Mouse (Mus musculus): Measurements from ENCODE around the gene Gm42742. TPM values are rescaled to one million over a fixed set of nuclear protein-coding genes. Genes with fewer than 3 reads are reported as not detected.

Gene Gm42742
- polyA plus RNA-seq, 1 experiment, result 22.1 TPM

DNA sequence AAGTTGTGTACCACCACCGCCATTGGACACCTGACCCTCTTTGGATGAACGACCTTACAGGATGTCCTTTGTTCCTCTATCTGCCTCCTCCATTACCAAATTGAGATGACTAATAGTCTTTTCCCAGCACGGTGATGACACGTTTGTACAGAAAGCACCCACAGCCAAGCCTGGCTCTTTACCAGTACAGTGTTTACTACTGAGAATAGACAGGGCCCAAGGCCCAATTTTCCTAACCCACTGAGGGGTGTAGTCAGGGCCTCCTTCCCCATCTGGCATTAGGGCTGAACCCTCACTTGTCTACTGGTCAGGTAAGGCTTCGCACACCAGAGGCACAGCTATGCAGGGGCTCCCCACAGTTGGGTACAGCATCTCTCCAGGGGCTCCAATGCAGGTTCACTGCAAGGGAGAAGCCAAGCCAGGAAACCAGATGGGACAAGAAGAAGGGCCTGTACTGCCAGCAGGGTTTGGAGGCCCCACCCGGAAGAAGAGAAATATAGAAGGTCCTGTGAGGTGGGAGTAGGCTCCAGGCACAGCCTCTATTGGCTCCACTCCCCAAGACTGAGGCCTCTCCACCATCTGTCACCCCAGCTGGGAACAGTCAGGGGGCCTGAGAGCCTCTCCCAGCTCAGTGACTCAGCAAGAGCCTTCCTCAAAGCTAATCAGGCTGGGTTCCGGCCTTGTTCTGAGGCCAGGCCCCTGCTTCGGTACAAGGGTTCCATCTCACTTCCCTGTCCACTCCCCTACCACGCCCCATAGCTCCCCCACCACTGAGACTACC is 12.5 kb downstream of the Gm42742 start:
- 18% methylated on average over 9 of the region's 9 CpGs for WGBS
- peak; percentile 91 for DNase-seq (ENCODE audit: low read depth, low spot score)

DNA sequence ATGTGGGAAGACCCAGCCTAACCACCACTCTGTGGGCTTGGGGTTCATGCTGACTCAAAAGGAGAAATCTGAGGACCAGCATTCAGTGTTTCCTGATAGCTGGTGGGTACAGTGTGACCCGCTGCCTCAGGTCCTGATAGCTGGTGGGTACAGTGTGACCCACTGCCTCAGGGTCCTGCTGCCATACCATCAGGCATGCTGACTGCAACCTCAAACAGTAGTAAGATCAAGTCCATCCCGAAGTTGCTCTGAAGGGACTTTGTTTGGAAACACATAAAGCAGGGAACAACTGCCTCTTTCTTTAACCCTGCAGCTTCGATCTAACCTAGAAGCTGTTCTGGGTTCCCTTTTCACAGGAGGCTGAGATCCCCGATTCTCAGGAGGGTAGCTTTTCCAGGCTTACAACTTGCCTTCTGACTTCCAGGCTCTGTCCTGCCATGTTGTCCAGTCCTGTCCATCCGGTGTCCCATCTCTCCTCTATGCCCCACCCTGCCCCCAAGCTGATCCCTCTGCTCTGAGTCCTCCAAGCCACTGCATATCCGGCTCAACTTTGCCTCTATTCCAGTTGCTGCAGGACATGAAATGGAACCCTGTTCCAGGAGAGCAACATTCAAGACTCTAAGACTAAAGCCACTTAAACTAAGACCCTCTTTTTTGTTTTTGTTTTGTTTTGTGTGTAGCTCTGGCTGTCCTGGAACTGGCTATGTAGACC is 13.4 kb downstream of the Gm42742 start:
- 66% methylated on average over 6 of the region's 6 CpGs for WGBS
- no peak for DNase-seq (ENCODE audit: low read depth, low spot score)

DNA sequence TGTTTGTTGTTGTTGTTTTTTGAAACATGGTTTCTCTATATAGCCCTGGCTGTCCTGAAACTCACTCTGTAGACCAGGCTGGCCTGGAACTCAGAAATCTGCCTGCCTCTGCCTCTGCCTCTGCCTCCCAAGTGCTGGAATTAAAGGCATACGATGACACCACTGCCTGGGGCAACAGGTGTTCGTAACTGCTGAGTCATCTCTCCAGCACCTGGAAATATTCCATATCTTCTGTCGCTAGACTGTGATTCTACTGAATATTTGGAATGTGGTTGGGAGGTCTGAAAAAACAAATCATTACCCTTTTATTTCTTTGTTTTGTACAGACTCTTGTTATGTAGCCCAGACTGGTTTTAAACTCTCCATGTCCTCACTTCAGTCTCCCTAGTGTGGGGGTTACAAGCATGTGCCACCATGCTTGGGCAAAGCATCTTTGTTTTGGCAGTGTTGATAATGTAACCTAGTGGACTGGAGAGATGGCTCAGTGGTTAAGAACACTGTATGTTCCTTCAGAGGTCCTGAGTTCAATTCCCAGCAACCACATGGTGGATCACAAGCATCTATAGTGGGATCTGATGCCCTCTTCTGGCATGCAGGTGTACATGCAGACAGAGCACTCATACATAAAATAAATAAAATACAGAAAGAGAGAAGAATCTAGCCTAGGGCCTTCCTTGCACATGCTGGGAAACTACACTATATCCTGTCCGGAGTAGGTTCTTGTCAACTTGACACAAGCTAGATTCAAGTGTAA is 16.6 kb downstream of the Gm42742 start:
- 37% methylated on average over 4 of the region's 4 CpGs for WGBS
- DNase-seq (ENCODE audit: low read depth, low spot score), result no peak

DNA sequence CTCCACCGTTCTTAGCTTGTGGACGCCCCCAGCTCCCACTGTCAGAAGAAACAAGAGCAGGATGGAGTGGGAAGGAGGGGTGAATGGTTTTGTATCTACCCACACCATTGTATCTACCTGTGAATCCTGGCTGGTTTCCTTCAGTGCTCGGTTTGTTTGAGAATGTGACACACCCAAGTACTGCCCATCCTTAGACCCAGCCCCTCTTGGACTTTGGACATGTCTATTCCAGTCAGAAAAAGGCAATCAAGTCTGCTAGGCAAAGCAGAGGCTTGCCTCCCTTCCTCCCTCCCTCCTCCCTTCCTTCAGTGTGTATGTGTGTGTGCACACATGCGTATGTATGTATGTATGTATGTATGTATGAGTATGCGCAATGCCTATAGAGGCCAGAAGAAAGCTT is 17.3 kb downstream of the Gm42742 start:
- peak; percentile 97 for DNase-seq (ENCODE audit: low read depth, low spot score)

DNA sequence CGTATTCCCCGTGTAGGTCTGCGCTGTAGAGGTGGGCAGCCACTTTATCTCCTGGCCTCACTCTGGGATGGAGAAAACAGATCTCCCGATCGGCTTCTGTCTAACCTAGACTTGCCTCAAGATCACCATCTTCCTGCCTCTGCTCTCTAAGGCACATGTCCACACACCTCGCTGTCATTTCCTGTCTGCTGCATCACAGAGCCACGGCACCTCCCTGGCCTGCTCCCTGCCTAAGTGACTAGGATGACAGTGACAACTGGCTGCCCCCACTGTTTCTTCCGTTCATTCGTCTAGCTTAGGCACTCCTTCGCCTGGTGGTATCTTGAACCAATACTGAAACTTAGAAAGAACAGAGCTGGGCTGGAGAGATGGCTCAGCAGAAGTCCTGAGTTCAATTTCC is 21.3 kb downstream of the Gm42742 start:
- WGBS, result 83% methylated on average over 10 of the region's 10 CpGs
- no peak for DNase-seq (ENCODE audit: low read depth, low spot score)

More for the DNA sequence above, 17.3 kb downstream of the Gm42742 start:
- 26% methylated on average over 5 of the region's 5 CpGs for WGBS

DNA sequence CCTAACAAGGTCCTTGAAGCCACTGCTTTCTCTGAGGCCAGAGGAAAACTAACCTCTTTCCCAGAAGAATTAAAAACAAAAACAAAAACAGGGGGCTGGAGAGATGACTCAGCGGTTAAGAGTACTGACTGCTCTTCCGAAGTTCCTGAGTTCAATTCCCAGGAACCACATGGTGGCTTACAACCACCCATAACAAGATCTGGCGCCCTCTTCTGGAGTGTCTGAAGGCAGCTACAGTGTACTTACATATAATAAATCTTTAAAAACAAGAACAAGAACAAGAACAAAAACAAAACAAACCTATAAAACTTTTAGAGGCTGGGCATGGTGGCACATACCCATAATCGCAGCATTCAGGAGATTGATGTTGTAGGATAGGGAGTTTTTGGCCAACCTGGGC is 24.4 kb downstream of the Gm42742 start:
- no peak for DNase-seq (ENCODE audit: low read depth, low spot score)
- 83% methylated on average over 4 of the region's 4 CpGs for WGBS

DNA sequence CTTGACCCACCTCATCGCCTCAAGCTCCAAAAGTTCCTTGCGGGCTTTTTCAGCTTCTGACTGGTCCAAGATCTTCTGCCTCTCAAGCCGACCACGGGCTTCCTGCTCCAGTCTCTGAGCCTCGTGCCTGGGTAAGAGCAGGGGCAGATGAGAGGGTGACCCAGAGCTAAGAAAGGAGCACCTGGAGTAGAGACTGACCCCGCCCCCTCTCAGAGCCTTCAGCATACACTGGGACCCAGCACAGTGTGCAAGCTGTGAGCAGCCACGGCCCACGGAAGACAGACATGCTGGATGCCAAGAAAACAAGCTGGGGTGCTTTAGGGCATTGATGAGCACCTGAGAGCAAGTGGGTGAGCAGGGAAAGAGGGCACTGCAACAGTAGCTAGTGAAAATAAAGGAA is 32.1 kb downstream of the Gm42742 start:
- no peak for DNase-seq (ENCODE audit: low read depth, low spot score)
- WGBS, result 81% methylated on average over 8 of the region's 8 CpGs

DNA sequence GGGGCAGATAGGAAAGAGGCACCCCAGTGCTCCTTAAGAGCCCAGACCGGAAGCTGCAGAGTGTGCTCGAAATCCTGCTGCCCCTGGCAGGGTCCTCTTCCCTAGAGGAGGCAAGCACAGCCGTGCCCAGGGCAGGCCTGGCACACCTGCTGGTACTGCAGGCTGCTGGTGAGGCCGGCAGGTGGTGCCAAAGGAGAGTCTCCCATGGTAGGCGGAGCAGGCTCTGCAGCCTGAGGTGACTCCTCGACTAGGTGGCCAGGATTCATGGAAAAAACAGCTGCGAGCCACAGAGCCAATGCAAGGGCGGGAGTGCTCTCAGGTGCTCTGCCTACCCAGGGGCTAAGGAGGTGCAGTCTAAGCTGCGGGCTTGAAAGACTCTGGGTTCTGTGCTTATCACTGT is 34.6 kb downstream of the Gm42742 start:
- no peak for DNase-seq (ENCODE audit: low read depth, low spot score)
- 33% methylated on average over 9 of the region's 9 CpGs for WGBS

DNA sequence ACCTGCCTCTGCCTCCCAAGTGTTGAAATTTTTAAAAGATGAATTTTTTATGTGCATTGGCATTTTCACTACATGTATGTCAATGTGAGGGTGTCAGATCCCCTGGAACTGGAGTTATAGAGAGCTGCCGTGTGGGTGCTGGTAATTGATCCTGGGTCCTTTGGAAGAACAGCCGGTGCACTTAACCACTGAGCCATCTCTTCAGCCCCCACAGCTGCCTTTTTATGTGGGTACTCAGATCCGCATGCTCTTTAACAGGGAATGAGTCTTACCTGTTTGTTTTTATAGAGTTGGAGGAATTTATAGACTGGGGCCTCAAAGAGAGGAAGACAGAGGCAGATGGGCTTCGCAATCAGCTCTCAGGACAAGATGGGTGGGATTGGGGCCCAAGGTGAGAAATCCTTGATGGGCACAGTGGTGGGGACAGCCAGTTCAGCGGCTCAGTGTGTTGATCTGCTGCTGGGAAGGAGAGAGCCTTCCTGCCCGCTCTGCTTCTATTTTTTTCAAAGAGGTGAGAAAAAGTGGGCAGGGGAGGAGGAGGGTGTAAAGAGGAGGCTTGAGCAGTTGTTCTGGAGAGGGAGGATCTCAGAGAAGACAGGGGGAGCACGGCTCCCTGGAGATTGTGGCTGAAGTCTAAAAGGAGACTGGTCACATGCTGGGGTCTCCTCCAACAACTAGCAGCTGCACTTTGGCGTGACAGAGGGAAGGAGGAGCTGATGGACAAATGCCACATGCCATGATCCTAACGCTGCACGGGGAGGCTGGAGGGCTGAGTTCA is 36.0 kb downstream of the Gm42742 start:
- no peak for DNase-seq (ENCODE audit: low read depth, low spot score)
- WGBS, result 64% methylated on average over 10 of the region's 10 CpGs

DNA sequence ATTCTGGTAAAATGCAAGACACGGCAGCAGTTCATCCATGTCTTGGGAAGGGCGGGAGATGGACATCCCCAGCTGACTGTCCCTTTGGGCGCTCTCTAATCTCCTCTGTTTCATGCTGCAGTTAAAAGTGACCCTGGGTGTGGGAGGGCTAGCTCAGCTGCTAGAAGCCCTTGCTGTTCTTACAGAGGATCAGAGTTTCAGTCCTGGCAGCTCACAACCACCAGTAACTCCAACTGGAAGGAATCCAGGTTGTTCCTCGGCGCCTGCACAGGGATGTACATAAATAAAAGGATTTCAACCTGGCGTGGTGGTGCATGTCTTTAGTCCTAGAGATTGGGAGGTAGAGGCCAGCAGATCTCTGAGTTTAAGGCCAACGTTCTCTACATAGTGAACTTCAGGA is 37.8 kb downstream of the Gm42742 start:
- DNase-seq (ENCODE audit: low read depth, low spot score), result no peak
- 73% methylated on average over 7 of the region's 7 CpGs for WGBS

DNA sequence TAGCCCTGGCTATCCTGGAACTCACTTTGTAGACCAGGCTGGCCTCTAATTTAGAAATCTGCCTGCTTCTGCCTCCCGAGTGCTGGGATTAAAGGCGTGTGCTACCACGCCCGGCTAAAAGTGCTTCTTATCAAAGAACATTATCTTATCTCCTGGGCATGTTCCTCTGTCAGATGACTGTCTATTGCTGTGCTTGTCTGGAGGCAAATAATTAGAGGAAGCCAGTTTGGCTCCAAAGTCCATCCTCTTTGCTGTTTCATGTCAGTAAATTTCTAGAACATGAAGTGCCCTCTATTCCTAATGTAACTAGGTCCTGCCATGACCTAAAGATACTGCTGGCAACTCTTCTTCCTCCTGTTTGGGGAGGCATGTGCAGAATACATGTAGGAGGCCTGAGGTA is 38.8 kb downstream of the Gm42742 start:
- WGBS, result 36% methylated on average over 4 of the region's 4 CpGs
- no peak for DNase-seq (ENCODE audit: low read depth, low spot score)

DNA sequence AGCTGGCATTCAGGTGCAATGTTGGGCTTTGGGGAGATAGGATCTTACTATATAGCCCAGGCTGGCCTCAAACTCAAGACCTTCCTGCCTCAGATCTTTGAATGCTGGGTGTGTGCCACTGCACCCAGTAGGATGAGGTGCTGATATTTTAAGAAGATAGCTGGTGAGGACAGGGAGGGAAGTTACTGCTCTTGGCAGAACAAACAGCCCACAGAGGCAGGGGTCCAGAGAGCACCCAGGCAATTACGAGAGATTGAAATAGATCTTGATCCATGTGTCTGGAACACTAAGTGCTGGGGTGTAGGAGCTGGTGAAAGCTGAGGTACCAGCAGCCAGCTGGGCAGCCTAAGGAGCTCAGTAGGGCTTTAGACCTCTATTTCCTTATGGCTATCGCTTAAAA is 39.3 kb downstream of the Gm42742 start:
- WGBS, result 97% methylated on average over 2 of the region's 2 CpGs
- no peak for DNase-seq (ENCODE audit: low read depth, low spot score)

DNA sequence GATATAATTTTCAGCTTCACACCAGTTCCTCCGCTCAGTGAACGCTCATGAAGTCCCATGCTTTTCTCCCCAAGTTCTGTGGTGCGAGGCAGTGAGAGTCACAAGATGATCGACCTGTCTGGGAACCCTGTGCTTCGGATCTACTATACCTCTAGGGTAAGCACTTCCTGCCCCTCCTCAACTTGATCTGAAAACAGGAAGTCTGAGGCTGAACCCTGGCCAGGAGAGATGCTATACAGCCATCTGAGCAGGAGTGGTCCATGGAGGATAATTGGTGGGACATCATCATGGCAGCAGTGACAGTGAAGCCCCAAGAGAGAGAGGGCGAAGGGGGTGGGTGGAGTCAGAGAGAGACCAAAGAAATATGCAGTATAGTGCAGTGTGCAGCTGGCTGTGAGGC is 42.1 kb downstream of the Gm42742 start:
- DNase-seq (ENCODE audit: low read depth, low spot score), result no peak
- 91% methylated on average over 6 of the region's 6 CpGs for WGBS

DNA sequence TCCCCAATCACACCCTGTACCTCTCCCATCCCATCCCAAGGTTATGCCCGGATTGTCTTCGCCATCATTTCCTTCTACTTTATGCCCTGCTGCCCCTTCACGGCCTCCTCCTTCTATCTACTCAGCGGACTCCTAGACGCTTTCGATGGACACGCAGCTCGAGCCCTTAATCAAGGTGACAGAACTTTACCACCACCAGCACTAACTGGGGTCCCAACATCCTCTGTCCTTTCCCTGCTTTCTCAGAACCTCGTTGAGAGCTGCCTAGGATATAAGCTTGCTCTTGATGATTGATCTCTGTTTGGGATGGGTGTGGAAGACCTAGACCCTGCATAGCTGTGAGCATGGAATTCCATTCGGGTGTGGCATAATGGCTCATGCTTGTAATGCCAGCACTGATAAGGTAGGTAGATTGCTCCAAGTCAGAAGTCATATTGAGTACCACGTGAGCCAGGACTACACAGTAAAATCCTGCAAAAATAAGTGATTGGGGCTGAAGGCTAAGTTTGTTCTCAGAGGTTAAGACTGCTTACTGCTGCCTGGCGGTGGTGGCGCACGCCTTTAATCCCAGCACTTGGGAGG is 43.9 kb downstream of the Gm42742 start:
- DNase-seq (ENCODE audit: low read depth, low spot score), result peak; percentile 67
- 12% methylated on average over 14 of the region's 14 CpGs for WGBS

DNA sequence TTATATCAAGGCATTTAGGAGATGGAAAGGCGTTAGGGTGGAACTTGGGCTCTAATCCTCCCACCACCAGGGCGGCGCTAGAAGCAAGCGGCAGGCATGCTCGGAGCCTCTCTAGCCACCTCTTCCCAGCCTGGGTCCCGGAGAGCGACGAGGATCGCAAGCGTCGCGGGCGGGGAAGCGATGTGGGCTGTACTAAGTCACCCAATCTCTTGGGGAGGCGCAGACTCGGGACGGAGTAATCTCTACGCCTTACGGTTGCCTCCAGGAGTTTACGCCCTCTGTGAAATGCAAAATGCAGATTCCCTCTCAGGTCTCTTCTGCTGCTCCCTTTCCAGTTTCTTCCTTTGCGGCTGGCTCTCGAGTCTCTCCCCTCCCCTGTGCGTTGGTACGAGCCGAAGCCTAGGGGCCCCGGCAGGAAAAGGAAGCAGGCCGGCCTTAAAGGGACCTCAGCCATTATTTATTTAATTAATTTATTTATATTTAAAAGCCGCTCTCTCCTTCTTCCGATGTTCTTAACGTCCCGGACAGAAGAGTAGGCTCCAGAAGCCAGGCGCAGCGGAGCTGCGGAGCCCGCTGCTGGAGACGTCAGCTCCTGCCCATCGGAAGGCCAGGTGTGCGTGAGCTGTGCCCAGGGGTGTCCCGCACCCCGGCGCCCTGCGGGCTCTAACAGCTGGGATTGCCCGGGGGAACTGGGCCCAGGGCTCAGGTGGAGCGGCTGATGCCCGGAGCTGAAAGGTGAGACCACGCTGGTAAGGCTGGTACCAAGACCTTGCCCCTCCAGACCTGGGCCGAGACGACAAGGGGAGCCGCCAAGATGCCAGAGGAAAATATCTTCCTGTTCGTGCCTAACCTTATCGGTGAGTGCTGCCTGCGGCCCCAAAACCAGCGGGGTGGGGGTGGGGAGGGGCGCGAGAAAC is 44.7 kb downstream of the Gm42742 start, which contains the start of gene Cdiptos:
Gene Cdiptos, minus strand, starts transcription at position 149 of the 917 bp plus-strand sequence.
- under 1% methylated on average over 55 of the region's 55 CpGs for WGBS
- DNase-seq (ENCODE audit: low read depth, low spot score), result peak; percentile 89

DNA sequence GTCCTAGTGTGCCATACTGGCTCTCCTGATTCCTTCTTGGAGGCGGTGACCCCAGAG is 45.2 kb downstream of the Gm42742 start, which contains the start of gene Cdipt:
Gene Cdipt, plus strand, starts transcription at position 22 of the 57 bp plus-strand sequence.
- WGBS, result 0% methylated on average over 1 of the region's 1 CpGs

DNA sequence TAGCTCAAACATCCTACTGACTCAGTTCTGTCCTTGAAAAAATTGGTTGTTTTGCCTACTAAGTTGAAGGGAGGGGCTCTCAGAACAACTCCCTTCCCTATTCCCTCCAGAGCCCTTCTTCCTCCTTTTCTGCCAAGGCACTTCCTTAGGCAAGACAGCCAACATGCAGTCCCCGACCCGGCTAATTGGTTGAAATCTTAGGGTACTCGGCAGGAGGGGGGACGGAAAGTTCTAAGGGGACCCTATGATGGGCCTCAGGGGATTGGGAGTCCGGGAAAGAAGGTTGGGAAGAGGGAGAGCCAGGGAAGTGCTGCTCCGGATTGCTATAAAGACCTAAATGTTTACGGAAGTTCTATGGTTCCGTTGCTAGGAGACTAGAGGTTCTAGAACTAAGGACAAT is 45.4 kb downstream of the Gm42742 start:
- no peak for DNase-seq (ENCODE audit: low read depth, low spot score)
- WGBS, result 5% methylated on average over 8 of the region's 8 CpGs

More for the DNA sequence above, 45.2 kb downstream of the Gm42742 start, which contains the start of gene Cdipt:
- DNase-seq (ENCODE audit: low read depth, low spot score), result no peak

DNA sequence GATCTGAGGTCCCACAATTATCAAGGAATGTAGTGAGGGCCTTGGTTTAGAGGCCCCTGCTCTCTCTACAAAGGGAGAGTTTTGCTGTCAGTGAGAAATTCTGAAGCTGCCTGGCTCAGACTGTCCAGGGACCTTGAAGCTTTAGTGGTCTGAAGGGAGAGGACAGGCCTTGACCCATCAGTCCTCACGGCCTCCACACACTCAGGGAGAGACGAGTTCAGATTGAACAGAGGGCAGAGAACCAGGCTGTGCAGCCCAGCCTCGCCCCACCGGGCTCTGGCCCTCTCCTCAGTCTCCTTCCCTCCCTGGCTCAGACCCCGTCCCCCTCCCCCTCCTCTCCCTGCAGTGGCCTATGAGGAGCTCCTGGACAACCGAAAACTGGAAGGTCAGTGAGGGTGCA is 53.5 kb downstream of the Gm42742 start:
- WGBS, result 78% methylated on average over 6 of the region's 6 CpGs

DNA sequence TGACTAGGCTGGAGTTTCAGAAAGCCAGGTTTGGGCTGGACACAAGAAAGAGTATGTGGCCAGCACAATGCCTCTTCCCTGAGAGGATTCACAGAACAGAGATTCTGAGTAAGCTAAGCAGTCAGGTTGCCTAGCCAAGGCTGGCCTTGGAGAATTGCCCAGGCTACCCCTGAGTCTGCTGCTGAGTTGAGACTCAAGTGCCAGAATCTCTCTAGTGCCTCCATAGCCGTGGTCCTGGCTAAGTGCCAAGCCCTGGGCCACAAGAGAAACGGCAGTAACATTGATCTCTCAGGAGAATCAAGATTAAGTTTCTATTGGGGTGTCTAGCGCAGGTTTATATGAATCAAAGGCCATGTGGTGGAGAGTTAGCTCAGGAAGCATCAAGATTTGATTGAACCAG is 55.3 kb downstream of the Gm42742 start:
- no peak for DNase-seq (ENCODE audit: low read depth, low spot score)

More for the DNA sequence above, 53.5 kb downstream of the Gm42742 start:
- DNase-seq (ENCODE audit: low read depth, low spot score), result no peak

More for the DNA sequence above, 55.3 kb downstream of the Gm42742 start:
- 31% methylated on average over 3 of the region's 3 CpGs for WGBS

Data from large intestine, adult 2 months (tissue).